Mouse (Mus musculus) hindbrain, embryonic 16.5 days (tissue): ENCODE measurements at regions not wholly inside any gene's neighbourhood (a gene's known extent, or its start where the extent isn't known, plus 50 kb on each side); places are given as distances from the start of the nearest gene placed in this dataset.

Experiments
- ATAC-seq: fragments of 200-750 bp; cut with Nextera tagmentation; 2 replicates; pipeline ENCODE4 v1.8.0; 2017; ENCODE audit warnings: moderate TSS enrichment, moderate library complexity
- H3K27ac ChIP-seq: fragments of 300-500 bp; sonication (generic); 2 replicates; pipeline ENCODE4 v1.5.1; 2014; ENCODE audit warnings: low read depth, mild to moderate bottlenecking, control low read depth, low read length, moderate library complexity
- H3K27me3 ChIP-seq: fragments of 300-500 bp; sonication (generic); replicated peaks from 2 replicates; pipeline ENCODE4 v1.6.1; 2014; ENCODE audit warnings: low read length; ENCODE audit not compliant: control insufficient read depth, insufficient read depth
- H3K36me3 ChIP-seq: fragments of 300-500 bp; sonication (generic); 2 replicates; pipeline ENCODE4 v1.6.1; 2014; ENCODE audit warnings: mild to moderate bottlenecking, low read length, moderate library complexity, mixed read lengths; ENCODE audit not compliant: control insufficient read depth, insufficient read depth
- H3K4me1 ChIP-seq: fragments of 300-500 bp; sonication (generic); 2 replicates; pipeline ENCODE4 v1.6.1; 2014; ENCODE audit warnings: low read depth, low read length; ENCODE audit not compliant: control insufficient read depth, insufficient read depth
- H3K4me2 ChIP-seq: fragments of 300-500 bp; sonication (generic); 2 replicates; pipeline ENCODE4 v1.6.1; 2014; ENCODE audit warnings: mild to moderate bottlenecking, low read length, control low read depth, moderate library complexity
- H3K4me3 ChIP-seq: fragments of 300-500 bp; sonication (generic); 2 replicates; pipeline ENCODE4 v1.5.1; 2014; ENCODE audit warnings: mild to moderate bottlenecking, low read length, control low read depth, moderate library complexity
- H3K9ac ChIP-seq: fragments of 300-500 bp; sonication (generic); 2 replicates; pipeline ENCODE4 v1.6.1; 2014; ENCODE audit warnings: low read depth, mild to moderate bottlenecking, control low read depth, low read length, moderate library complexity
- H3K9me3 ChIP-seq: fragments of 300-500 bp; sonication (generic); 2 replicates; pipeline ENCODE4 v1.6.1; 2014; ENCODE audit warnings: mild to moderate bottlenecking, low read length, moderate library complexity; ENCODE audit not compliant: control insufficient read depth
- WGBS: fragments of 180-500 bp; shearing (Covaris S2); extraction: QIAGEN DNeasy Blood & Tissue Kit; methylation state at CpG from one replicate; pipeline ENCODE4 v1.1.7; 2014; 5-methylcytosine and 5-hydroxymethylcytosine counted together

DNA sequence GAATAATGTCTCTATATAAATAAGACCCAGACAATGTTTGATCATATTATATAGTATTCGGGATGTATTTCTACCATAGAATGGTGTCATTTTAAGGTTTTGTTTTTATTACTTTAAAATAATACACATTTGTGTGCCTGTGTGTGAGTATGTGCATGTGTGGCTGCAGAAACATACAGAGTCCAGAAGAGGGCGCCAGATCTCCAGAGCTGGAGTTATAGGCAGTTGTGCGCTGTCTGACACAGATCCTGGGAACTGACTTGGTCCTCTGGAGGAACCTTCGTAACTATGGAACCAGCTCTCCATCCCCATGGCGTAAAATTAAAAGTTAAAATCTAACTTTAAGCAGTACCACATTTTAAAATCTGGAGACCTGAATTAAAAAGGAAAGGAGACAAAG is 58.4 kb upstream of the Igsf21 start:
- no peaks in the 10 kb centered on the region for H3K9me3 ChIP-seq
- ATAC-seq, result no peak
- no peak overlapping the region for H3K27ac ChIP-seq
- H3K27me3 ChIP-seq, result no peaks in the 10 kb centered on the region
- H3K9ac ChIP-seq, result no peak overlapping the region
- no peak overlapping the region for H3K4me2 ChIP-seq
- no peaks in the 10 kb centered on the region for H3K36me3 ChIP-seq
- no peaks in the 10 kb centered on the region for H3K4me1 ChIP-seq
- 86% methylated on average over 5 of the region's 5 CpGs for WGBS
- no peak overlapping the region for H3K4me3 ChIP-seq

DNA sequence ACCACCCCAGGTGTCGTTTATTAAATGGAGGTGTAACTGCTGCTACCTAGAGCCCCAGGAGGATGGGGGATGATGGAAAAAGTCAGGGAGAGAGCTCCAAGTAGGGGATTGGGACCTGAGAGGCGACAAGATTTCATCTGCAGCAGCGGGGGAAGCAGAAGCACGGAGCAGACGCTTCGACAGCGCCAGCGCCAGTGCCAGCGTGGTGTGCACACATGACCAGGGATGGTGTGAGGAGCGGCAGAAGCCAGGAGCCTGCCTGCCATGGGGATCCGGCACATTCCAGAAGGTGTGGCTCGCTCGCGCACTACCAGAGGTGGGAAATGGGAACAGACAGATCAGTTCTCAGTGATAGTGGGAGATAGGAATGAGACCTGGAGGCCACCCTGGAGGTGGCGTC is 55.1 kb upstream of the Igsf21 start:
- 85% methylated on average over 15 of the region's 15 CpGs for WGBS

DNA sequence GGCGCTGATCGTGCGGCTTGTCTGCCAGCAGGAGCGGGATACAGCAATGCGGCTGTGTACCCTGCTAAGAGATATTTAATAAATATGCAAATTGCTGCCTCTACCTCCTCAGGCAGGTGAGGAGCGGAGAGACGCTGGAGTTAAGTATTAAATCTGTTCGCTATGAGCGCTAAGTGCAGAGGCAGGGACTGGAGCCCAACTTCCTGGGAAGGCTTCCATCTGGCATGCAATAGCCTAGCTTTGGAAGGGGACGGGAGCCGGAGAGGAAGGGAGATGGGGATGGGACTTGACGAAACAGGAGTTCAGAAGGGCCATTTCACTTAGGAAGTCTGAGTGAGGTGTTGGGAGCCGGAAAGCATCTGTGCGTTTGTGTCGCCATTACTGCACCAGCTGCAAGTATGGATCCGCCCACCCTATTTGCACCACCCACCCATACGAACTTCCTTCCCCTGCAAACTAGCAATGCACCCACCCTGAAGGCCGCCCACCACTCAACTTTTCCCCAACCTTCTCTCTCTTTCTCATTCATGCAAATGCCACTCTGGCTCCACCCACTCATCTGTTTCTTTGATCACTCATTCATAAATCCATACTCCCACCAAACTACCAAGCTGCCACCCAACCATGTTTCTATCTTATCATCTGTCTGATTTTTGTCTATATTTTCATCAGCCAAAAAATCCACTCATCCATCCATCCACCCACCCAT is 51.5 kb upstream of the Igsf21 start:
- peak overlapping the region; percentile 15 for H3K4me2 ChIP-seq
- ATAC-seq, result peak; percentile 46; the same call in 1 of the 2 replicates
- H3K4me3 ChIP-seq, result no peak overlapping the region
- H3K27ac ChIP-seq, result no peak overlapping the region
- H3K27me3 ChIP-seq, result no peaks in the 10 kb centered on the region
- 62% methylated on average over 18 of the region's 18 CpGs for WGBS
- no peaks in the 10 kb centered on the region for H3K9me3 ChIP-seq
- H3K36me3 ChIP-seq, result no peaks in the 10 kb centered on the region
- peaks cover 7% of the 10 kb centered on the region; the same call in 1 of the 2 replicates for H3K4me1 ChIP-seq
- H3K9ac ChIP-seq, result no peak overlapping the region

More for the DNA sequence above, 55.1 kb upstream of the Igsf21 start:
- ATAC-seq, result no peak
- H3K4me3 ChIP-seq, result no peak overlapping the region
- H3K27me3 ChIP-seq, result no peaks in the 10 kb centered on the region
- H3K27ac ChIP-seq, result no peak overlapping the region
- H3K4me1 ChIP-seq, result peaks cover 7% of the 10 kb centered on the region; the same call in 1 of the 2 replicates
- H3K9ac ChIP-seq, result no peak overlapping the region
- H3K9me3 ChIP-seq, result no peaks in the 10 kb centered on the region
- no peak overlapping the region for H3K4me2 ChIP-seq
- H3K36me3 ChIP-seq, result no peaks in the 10 kb centered on the region
